Mouse (Mus musculus) embryo, embryonic 11.5 days (tissue): ENCODE measurements around the gene Tpr.

Experiments
- DNase-seq: peaks from one replicate; pipeline ENCODE4 v3.0.0-alpha.2; 2012; ENCODE audit warnings: low read depth, low spot score

Gene Tpr

DNA sequence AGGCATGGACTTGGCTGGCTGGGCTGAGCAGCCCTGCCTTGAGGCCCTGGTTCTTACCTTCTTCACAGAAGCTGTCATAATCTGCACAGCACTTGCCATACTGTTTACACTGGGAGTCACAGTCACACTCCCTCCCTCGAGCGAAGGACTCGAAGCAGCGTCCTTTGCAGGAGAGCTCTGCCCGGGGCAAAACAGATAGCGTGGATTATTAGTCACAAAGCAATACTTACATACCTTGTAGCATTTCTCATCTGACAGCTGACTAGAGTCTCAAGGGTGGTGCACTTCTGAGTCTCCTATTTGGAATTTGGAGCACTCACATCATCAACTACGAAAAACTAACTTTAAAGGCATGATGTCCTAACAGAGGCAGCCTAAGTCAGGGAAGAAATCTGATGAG, 68.0 kb downstream of the Tpr start:
- DNase-seq: no peak

DNA sequence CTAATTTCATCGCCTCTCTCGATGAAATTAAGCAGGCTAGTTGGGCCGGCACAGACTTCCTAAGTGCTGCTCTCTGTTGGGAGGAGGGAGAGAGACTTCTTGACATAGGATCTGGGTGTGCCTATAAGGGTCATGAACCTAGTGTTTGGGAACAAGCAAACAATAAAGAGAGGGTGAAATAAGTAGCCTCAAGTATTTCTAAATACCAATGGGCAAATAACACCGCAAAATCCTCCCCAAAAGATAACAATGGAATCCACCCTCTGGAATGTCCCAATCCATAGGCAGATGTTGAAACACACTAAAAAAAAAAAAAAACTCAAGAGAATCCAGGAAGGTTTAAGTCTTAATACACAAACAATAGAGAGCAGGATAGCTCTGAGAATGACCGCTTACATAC, 70.4 kb downstream of the Tpr start:
- DNase-seq: no peak

DNA sequence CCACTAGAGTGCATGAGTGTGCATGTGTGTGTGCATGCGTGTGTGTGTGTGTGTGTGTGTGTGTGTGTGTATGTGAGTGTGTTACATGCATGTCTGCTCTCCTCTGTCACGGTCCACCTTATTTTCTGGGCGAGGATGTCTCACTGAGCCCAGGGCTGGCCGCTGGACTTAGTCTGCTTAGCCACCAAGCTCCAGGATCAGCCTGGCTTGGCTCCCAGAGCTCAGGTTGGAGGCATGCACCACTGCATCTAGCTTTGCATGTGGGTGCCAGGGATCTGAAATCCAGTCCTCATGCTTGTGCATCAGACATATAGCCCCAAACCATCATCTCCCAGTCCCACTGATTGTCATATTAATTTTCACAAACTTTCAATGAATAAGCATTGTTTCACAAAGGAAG, 71.1 kb downstream of the Tpr start:
- no peak for DNase-seq

DNA sequence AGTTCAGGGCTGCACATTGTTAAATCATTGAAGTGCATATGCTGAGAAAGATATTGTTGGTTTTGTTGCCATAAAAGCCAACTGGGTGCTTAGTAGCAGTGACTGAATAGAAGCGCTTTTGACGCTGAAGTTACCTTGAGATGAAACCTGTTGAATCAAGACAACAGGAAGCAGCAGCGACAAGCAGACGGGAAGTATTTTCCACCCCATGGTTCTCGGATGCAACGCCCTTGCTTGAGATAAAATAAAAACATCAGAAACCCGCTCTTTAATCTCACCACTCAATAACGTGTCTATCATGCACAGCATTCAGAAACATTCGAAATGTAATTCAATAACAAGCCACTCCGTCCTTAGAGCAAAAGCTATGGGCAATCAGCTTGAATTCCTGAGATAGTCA, 72.7 kb downstream of the Tpr start:
- DNase-seq: no peak

DNA sequence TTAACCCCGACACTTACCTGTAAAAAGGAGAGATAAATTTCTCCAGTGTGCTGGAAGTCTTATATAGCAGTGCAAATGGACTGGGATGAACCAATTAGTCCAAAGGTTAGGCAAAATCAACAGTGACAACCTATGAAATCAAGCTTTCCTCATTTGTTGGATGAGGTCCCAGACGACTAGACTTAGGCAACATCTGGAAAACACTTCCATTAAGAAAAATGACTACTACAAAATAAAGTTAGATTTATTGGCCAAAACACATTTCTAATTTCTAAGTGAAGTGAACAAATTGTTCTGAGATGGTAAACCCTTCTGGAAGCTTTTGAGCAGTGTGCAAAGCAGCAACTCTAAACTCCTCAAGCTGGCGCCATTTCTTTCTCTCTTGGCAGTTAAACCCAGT, 73.5 kb downstream of the Tpr start, which contains the start of gene Prg4:
Gene Prg4, minus strand, starts transcription at position 34 of the 400 bp plus-strand sequence.
- DNase-seq: no peak

DNA sequence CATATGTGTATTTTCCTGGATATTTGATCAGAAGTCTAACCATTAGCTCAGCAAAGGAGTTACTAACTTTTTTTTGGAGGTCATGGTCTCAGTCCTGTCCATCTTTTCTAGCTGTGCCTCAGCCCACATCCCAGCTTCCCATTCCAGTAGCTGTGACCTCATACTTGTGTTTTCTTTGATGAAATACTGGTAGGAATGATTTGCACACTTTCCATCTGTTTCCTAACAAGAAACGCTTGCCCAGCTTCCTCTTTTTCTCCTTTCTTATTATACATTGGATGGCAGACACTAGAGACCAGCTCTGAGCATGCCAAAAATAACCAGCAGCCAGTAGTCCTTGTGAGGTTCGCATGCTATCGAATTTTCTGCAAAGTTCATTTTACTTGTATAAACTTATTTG, 77.4 kb downstream of the Tpr start:
- DNase-seq: no peak

DNA sequence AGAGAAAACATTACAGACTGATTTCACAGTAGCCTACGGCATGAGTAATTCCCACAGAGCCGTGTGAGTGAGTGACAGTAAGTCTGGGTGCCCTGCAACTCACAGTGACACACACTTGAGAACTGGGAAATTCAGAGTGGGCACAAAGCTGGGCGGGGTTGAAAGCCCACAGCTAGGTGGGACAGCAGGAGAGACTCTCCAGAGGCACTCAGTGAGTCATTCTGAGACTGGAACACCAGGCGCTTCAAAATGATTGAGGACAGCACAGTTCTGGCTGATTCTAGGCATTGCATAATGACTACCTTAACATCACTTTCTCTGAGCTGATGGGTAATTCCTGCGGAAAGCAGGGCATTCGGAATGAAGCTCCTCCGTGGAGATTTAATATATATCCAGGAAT, 79.9 kb downstream of the Tpr start:
- no peak for DNase-seq

DNA sequence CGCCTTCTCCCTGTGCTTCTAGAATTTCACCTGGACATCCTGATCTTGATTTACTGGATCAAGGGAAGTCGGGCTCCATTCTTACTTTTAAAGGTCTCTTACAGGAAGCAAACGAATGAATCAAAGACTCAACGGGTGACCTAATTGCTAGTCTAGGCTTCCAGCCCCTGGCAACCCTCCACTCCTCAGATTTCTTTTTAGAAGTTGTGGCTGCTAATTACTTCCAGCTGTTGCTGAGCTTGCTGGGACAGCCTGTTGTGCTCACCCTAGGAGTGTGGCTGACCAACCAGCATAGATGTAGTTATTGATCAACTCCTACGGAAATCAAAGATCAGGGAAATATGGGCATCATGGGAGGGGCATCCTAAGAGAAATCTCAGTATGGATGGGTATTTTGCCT, 88.0 kb downstream of the Tpr start:
- peak; percentile 23 for DNase-seq

DNA sequence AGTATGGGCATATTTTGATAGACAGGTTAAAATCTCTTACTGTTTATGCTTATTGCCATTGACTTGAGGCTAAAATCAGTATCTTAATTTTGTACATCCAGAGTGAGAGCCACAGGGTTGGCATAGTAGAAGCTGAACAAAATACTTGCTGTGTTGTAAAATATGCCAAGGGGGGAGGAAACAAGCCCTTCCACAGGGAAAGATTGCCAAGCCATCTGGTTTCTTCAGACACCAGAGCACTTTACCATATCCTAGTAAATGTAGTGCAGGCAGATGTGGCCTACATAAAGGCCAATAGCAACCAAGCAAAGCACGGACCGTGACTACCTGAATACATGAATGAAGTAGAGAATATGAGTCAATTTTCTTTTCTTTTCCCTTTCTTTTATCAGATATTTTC, 96.5 kb downstream of the Tpr start:
- DNase-seq: no peak

DNA sequence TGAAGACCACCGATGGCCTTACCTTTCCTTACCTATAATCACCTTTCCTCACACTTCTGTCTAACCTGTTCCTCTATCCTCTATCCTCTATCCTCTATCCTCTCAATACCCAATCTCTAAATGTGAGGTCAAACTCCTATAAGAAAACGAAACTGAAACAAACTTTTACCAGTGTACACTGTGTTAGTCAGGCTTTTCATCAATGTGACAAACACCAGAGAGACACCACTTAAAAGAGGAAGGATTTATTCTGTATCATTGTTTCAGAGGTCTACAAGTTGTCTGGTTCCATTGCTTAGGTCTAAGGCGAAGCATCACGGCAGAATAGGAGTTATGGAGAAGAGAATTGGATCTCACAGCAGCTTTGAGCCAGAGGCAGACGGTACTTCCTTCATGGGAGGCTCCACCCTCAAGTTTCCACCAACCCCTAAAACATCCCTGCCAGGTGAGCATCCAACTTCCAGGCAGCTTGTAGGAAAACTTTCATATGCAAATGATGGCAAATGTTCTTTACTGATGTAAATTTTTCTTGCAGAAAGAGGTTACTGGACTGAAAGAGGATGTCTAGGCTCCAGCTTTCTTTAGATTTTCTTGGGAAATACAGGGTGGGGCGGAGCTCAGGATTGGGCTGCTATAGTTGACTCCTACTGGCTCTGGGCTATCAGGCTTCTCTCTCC, 104.1 kb downstream of the Tpr start:
- no peak for DNase-seq

DNA sequence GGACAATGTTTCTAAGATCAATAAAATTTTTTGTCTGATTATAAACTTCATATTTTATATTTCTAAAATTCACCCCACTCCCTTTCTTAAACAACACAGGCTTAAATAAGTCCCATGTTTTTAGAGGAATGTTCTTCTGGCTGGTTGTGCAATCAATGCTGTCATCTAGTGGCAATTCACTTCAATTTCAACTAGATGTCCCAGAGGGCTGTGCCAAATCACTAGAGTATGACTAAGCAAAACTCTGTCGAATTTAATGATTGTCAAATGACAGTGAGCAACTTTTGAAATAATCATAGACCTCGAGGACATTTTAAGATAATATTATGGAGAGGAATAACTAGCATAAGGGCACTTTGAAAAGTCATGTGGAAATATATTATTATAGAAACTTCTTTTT, 105.1 kb downstream of the Tpr start:
- DNase-seq: no peak

DNA sequence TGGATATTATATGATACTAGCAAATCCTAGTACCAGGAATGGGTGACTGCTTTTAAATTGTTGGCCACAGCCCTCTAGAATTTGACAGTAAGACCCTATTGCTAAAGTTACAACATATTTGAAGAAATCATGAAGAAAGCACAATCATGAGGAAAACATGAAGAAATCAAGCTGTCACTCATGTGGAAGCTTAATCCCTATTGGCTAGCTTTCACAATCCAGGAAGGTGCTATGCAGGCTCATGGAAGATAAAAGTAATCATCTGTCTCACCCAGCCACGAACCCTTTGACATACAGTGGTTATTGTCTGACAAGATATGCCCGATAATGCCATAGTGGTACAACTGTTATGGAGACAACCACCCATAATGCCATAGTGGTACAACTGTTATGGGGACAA, 105.5 kb downstream of the Tpr start:
- no peak for DNase-seq
